Mouse (Mus musculus): ENCODE results near the gene Ap1s1. TPM values are rescaled to one million over a fixed set of nuclear protein-coding genes. Genes with fewer than 3 reads are reported as not detected.

Gene Ap1s1
- total and polyA plus RNA-seq, 2 experiments = 21.5 to 25.6 TPM

DNA sequence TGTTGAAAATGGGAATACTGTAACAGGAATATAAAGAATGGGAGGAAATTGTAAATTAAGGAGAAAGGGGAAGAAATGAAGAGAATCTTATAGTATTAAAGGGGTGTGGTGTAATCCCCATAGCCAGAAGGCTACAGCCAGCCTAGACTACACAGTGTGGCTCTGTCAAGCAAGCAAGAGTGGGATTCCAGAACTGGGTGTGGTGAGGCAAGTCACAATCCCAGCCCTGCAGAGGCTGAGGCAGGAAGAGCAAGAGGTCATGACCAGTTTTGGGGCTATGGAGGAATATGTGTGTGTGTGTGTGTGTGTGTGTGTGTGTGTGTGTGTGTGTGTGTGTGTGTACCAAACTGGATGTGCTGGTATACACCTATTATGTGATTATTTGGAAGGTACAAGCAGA is 1.1 kb upstream of the Ap1s1 start:
- TF ChIP-seq POLR2A (IDR thresholded peaks at IDR 0.05; ENCODE audit: extremely low read depth, insufficient read depth, low read length) = no peak
- no peak for TF ChIP-seq CTCF (IDR thresholded peaks at IDR 0.05; ENCODE audit: low read depth, low read length)

GRCm38 (mm10) chr5:137046324-137046718 is 386 bp upstream of the Ap1s1 start:
- 16% methylated on average over 5 of the region's 5 CpGs for WGBS
- Histone ChIP-seq H3K36me3 (ENCODE audit: control insufficient read depth, insufficient read depth, low read length) (peaks cover 6% of the 10 kb centered on the region), H3K79me2 (ENCODE audit: control insufficient read depth, insufficient read depth, low read length) (no peaks in the 10 kb centered on the region; the same call in 1 of the 2 replicates), H3K4me1 (ENCODE audit: control insufficient read depth, insufficient read depth, low read length) (peaks cover 5% of the 10 kb centered on the region; the same call in 1 of the 2 replicates), H3K27me3 (ENCODE audit: control insufficient read depth, insufficient read depth, low read length) (no peaks in the 10 kb centered on the region), H3K27ac (replicated peaks; ENCODE audit: insufficient read depth, low read depth, low read length) (no peak overlapping the region), H3K4me3 (ENCODE audit: insufficient read depth, low read depth, low read length) (no peak overlapping the region), H3K9ac (ENCODE audit: low read depth, low read length) (no peak overlapping the region)
- DNase-seq (ENCODE audit: extremely low read depth, low read depth, low spot score) = no peak
- TF ChIP-seq CTCF (IDR thresholded peaks at IDR 0.05; ENCODE audit: low read depth, low read length) (no peak), POLR2A (IDR thresholded peaks at IDR 0.05; ENCODE audit: extremely low read depth, insufficient read depth, low read length) (no peak)

More for the DNA sequence above, 1.1 kb upstream of the Ap1s1 start:
- Histone ChIP-seq H3K27ac (replicated peaks; ENCODE audit: insufficient read depth, low read depth, low read length) (no peak overlapping the region), H3K9ac (ENCODE audit: low read depth, low read length) (no peak overlapping the region), H3K36me3 (ENCODE audit: control insufficient read depth, insufficient read depth, low read length) (peaks cover 4% of the 10 kb centered on the region), H3K27me3 (ENCODE audit: control insufficient read depth, insufficient read depth, low read length) (no peaks in the 10 kb centered on the region), H3K4me3 (ENCODE audit: insufficient read depth, low read depth, low read length) (no peak overlapping the region), H3K4me1 (ENCODE audit: control insufficient read depth, insufficient read depth, low read length) (peaks cover 5% of the 10 kb centered on the region; the same call in 1 of the 2 replicates), H3K79me2 (ENCODE audit: control insufficient read depth, insufficient read depth, low read length) (no peaks in the 10 kb centered on the region; the same call in 1 of the 2 replicates)
- DNase-seq (ENCODE audit: extremely low read depth, low read depth, low spot score) = no peak

DNA sequence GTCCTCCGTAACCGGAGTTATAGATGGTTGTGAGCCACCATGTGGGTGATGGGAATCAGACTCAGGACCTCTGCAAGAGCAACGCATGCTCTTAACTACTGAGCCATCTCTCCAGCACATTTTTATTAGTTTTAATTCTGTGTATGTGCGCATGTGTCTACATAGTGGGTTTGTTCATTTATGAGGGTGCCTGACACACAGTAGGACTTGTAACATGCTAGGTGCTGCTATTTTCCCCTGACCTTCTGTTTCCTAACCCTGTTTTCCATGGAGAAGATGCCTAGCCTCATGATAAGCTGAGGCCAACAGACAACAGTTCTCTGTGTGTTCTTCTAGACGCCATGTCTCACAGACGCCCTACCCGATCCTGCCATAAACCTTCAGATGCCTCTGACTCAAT is 1.9 kb downstream of the Ap1s1 start:
- Histone ChIP-seq H3K27me3 (ENCODE audit: control insufficient read depth, insufficient read depth, low read length) (no peaks in the 10 kb centered on the region), H3K9ac (ENCODE audit: low read depth, low read length) (no peak overlapping the region), H3K79me2 (ENCODE audit: control insufficient read depth, insufficient read depth, low read length) (no peaks in the 10 kb centered on the region; the same call in 1 of the 2 replicates), H3K4me1 (ENCODE audit: control insufficient read depth, insufficient read depth, low read length) (peaks cover 5% of the 10 kb centered on the region; the same call in 1 of the 2 replicates), H3K4me3 (ENCODE audit: insufficient read depth, low read depth, low read length) (no peak overlapping the region), H3K36me3 (ENCODE audit: control insufficient read depth, insufficient read depth, low read length) (peaks cover 6% of the 10 kb centered on the region), H3K27ac (replicated peaks; ENCODE audit: insufficient read depth, low read depth, low read length) (no peak overlapping the region)
- DNase-seq (ENCODE audit: extremely low read depth, low read depth, low spot score) = no peak
- TF ChIP-seq CTCF (IDR thresholded peaks at IDR 0.05; ENCODE audit: low read depth, low read length) (no peak), POLR2A (IDR thresholded peaks at IDR 0.05; ENCODE audit: extremely low read depth, insufficient read depth, low read length) (no peak)
- WGBS = 98% methylated on average over 7 of the region's 7 CpGs

DNA sequence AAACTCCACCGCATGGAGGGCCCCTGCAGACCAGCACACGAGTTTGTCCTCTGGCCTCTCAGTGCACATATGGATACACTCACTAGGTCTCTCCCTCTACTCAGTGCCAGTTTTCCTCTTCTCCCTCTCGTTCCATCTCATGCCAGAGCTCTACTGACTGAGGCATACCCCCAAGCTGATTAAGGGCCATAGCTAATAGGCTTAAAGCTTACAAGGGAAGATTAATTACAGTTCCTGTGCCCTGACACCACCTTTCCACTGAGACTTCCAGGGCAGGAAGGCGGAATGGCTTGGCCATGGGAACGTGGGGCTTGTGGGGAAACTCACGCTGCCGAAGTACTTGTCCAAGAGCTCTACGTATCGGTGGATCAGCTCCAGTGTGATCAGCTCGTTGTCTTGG is 4.5 kb downstream of the Ap1s1 start:
- WGBS = 87% methylated on average over 10 of the region's 10 CpGs
- no peak for TF ChIP-seq CTCF (IDR thresholded peaks at IDR 0.05; ENCODE audit: low read depth, low read length)
- TF ChIP-seq POLR2A (IDR thresholded peaks at IDR 0.05; ENCODE audit: extremely low read depth, insufficient read depth, low read length) = no peak
- H3K36me3 ChIP-seq (ENCODE audit: control insufficient read depth, insufficient read depth, low read length) = peaks cover 8% of the 10 kb centered on the region
- H3K4me1 ChIP-seq (ENCODE audit: control insufficient read depth, insufficient read depth, low read length) = peaks cover 5% of the 10 kb centered on the region; the same call in 1 of the 2 replicates
- H3K79me2 ChIP-seq (ENCODE audit: control insufficient read depth, insufficient read depth, low read length) = no peaks in the 10 kb centered on the region; the same call in 1 of the 2 replicates
- H3K9ac ChIP-seq (ENCODE audit: low read depth, low read length) = no peak overlapping the region
- H3K4me3 ChIP-seq (ENCODE audit: insufficient read depth, low read depth, low read length) = no peak overlapping the region
- H3K27ac ChIP-seq (replicated peaks; ENCODE audit: insufficient read depth, low read depth, low read length) = no peak overlapping the region
- no peaks in the 10 kb centered on the region for H3K27me3 ChIP-seq (ENCODE audit: control insufficient read depth, insufficient read depth, low read length)
- no peak for DNase-seq (ENCODE audit: extremely low read depth, low read depth, low spot score)

DNA sequence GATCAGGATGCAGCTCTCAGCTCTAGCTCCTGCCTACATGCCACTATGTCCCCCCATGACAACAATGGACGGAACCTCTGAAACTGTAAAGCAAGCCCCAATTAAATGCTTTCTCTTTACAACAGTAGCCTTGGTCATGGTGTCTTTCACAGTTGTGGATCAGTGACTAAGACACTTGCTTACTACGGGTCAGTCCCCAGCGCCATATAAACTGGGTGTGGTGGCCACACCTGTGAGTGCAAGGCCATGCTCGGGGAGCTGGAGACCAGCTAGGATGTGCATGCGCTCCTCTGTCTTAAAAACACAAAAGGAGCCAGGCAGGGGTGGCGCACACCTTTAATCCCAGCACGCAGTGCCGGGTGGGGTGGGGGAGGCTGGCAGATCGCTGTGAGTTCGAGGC is 6.5 kb downstream of the Ap1s1 start:
- Histone ChIP-seq H3K27me3 (ENCODE audit: control insufficient read depth, insufficient read depth, low read length) (no peaks in the 10 kb centered on the region), H3K27ac (replicated peaks; ENCODE audit: insufficient read depth, low read depth, low read length) (no peak overlapping the region), H3K79me2 (ENCODE audit: control insufficient read depth, insufficient read depth, low read length) (no peaks in the 10 kb centered on the region), H3K9ac (ENCODE audit: low read depth, low read length) (no peak overlapping the region), H3K4me3 (ENCODE audit: insufficient read depth, low read depth, low read length) (no peak overlapping the region), H3K36me3 (ENCODE audit: control insufficient read depth, insufficient read depth, low read length) (peaks cover 8% of the 10 kb centered on the region), H3K4me1 (ENCODE audit: control insufficient read depth, insufficient read depth, low read length) (no peaks in the 10 kb centered on the region)
- TF ChIP-seq POLR2A (IDR thresholded peaks at IDR 0.05; ENCODE audit: extremely low read depth, insufficient read depth, low read length) = no peak
- no peak for TF ChIP-seq CTCF (IDR thresholded peaks at IDR 0.05; ENCODE audit: low read depth, low read length)
- WGBS = 97% methylated on average over 10 of the region's 10 CpGs
- DNase-seq (ENCODE audit: extremely low read depth, low read depth, low spot score) = no peak

DNA sequence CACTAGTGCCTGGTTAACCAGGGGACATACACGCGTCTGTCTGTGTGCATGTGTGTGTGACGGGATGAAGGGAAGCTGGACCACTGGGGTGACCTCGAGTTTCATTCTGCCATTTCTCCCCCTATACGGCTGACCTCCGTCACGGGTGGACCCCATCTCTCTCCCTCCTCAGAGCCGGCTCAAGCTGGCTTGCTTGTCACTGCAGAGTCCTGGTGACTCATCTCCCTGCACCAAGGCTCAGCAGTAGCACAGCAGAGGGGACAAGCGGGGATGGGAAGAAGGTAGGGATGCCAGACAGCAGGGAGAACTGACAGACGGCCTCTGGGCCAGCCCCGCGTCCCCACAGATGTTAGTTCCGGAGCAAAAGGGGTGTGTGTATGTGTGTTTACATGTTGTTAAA is 9.7 kb downstream of the Ap1s1 start:
- Histone ChIP-seq H3K79me2 (ENCODE audit: control insufficient read depth, insufficient read depth, low read length) (no peaks in the 10 kb centered on the region), H3K27ac (replicated peaks; ENCODE audit: insufficient read depth, low read depth, low read length) (no peak overlapping the region), H3K9ac (ENCODE audit: low read depth, low read length) (no peak overlapping the region), H3K27me3 (ENCODE audit: control insufficient read depth, insufficient read depth, low read length) (peaks cover 12% of the 10 kb centered on the region), H3K36me3 (ENCODE audit: control insufficient read depth, insufficient read depth, low read length) (peaks cover 2% of the 10 kb centered on the region), H3K4me3 (ENCODE audit: insufficient read depth, low read depth, low read length) (no peak overlapping the region), H3K4me1 (ENCODE audit: control insufficient read depth, insufficient read depth, low read length) (peaks cover 7% of the 10 kb centered on the region)
- TF ChIP-seq CTCF (IDR thresholded peaks at IDR 0.05; ENCODE audit: low read depth, low read length) (no peak), POLR2A (IDR thresholded peaks at IDR 0.05; ENCODE audit: extremely low read depth, insufficient read depth, low read length) (no peak)
- WGBS = 91% methylated on average over 13 of the region's 13 CpGs
- no peak for DNase-seq (ENCODE audit: extremely low read depth, low read depth, low spot score)

All from liver, adult 2 months (tissue).